Mouse (Mus musculus) cerebellum, postnatal 14 days (tissue): Measurements from ENCODE around the gene Cish.
"Not testable (repeated sequence)": the region's sequence is repeated elsewhere in the genome, so short reads cannot be mapped to it uniquely, and the experiment has no call there.

ENCODE experiments used
- DNase-seq, 2 experiments: peaks; one replicate each; pipeline ENCODE4 v3.0.0; 2021; ENCODE audit warnings: mixed read lengths in 2 of 2

The Cish gene

GRCm38 (mm10) chr9:107300224-107300973 lies 4.6 kb downstream of the Cish start:
- no peak for DNase-seq

GRCm38 (mm10) chr9:107301554-107302331 lies 5.9 kb downstream of the Cish start:
- no peak for DNase-seq

- no peak for DNase-seq
Measured at GRCm38 (mm10) chr9:107302592-107302991, 6.8 kb downstream of the Cish start.

- DNase-seq, result no peak
Measured at GRCm38 (mm10) chr9:107303121-107303820, 7.4 kb downstream of the Cish start.

GRCm38 (mm10) chr9:107303900-107304299 lies 8.1 kb downstream of the Cish start:
- DNase-seq, result no peak

- DNase-seq, result no peak
Measured at GRCm38 (mm10) chr9:107304383-107304782, 8.6 kb downstream of the Cish start.

- DNase-seq, result no peak
Measured at GRCm38 (mm10) chr9:107305012-107305411, 9.2 kb downstream of the Cish start.

- DNase-seq, result peak in 1 of 2 experiments; percentile 53
Measured at GRCm38 (mm10) chr9:107305601-107306542, 10.0 kb downstream of the Cish start.

- DNase-seq, result not testable (repeated sequence)
Measured at GRCm38 (mm10) chr9:107306673-107307072, 10.8 kb downstream of the Cish start.

GRCm38 (mm10) chr9:107307099-107307872 lies 11.5 kb downstream of the Cish start:
- no peak for DNase-seq

GRCm38 (mm10) chr9:107307886-107308285 lies 12.1 kb downstream of the Cish start:
- DNase-seq, result peak; percentile 48 to 66

- no peak for DNase-seq
Measured at GRCm38 (mm10) chr9:107308346-107309000, 12.6 kb downstream of the Cish start.

- DNase-seq, result no peak
Measured at GRCm38 (mm10) chr9:107309171-107309570, 13.3 kb downstream of the Cish start.

GRCm38 (mm10) chr9:107309600-107309999 lies 13.8 kb downstream of the Cish start:
- no peak for DNase-seq

- no peak for DNase-seq
Measured at GRCm38 (mm10) chr9:107312811-107313584, 17.2 kb downstream of the Cish start.

GRCm38 (mm10) chr9:107313926-107314325 lies 18.1 kb downstream of the Cish start:
- no peak for DNase-seq

- peak in 1 of 2 experiments; percentile 42 for DNase-seq
Measured at GRCm38 (mm10) chr9:107315791-107316190, 20.0 kb downstream of the Cish start.

- DNase-seq, result no peak
Measured at GRCm38 (mm10) chr9:107322461-107323050, 26.7 kb downstream of the Cish start.

GRCm38 (mm10) chr9:107323558-107323957 lies 27.7 kb downstream of the Cish start:
- peak; percentile 86 to 90 for DNase-seq
